Mouse (Mus musculus) myocyte (in vitro differentiated cells): ENCODE data around the gene Pon2.

Experiments used
- CEBPB ChIP-seq: IDR thresholded peaks from 2 replicates; pipeline ENCODE4 v1.6.1; 2011; ENCODE audit warnings: mild to moderate bottlenecking, moderate library complexity; ENCODE audit not compliant: poor library complexity, insufficient read depth, severe bottlenecking
- E2F4 ChIP-seq: IDR thresholded peaks from one replicate; pipeline ENCODE4 v1.6.1; 2011; ENCODE audit warnings: mild to moderate bottlenecking, control low read depth, moderate library complexity; ENCODE audit not compliant: insufficient read depth
- MAX ChIP-seq: IDR thresholded peaks from one replicate; pipeline ENCODE4 v1.6.1; 2011; ENCODE audit warnings: low read depth, mild to moderate bottlenecking, control low read depth
- MYOD1 ChIP-seq, 3 experiments: IDR thresholded peaks; one replicate each; pipeline ENCODE4 v1.6.1; 2011; ENCODE audit warnings: control low read depth in 2 of 3, low read depth in 2 of 3, mild to moderate bottlenecking in 2 of 3, moderate library complexity in 1 of 3; ENCODE audit not compliant: insufficient read length in 2 of 3, control insufficient read depth in 1 of 3
- MYOG ChIP-seq, 3 experiments: IDR thresholded peaks; one replicate each; pipeline ENCODE4 v1.6.1; 2011; ENCODE audit warnings: control low read depth in 2 of 3, low read depth in 2 of 3, mild to moderate bottlenecking in 2 of 3; ENCODE audit not compliant: insufficient read length in 2 of 3, control insufficient read depth in 1 of 3, insufficient read depth in 1 of 3
- POLR2A ChIP-seq: IDR thresholded peaks from one replicate; pipeline ENCODE4 v1.6.1; 2011; ENCODE audit warnings: low read depth, mild to moderate bottlenecking, control low read depth, moderate library complexity; ENCODE audit not compliant: insufficient read length
- POLR2AphosphoS2 ChIP-seq: IDR thresholded peaks from one replicate; pipeline ENCODE4 v1.6.1; 2011; ENCODE audit warnings: low read depth, control low read depth; ENCODE audit not compliant: insufficient read length
- REST ChIP-seq: IDR thresholded peaks from one replicate; pipeline ENCODE4 v1.6.1; 2011; ENCODE audit warnings: mild to moderate bottlenecking, control low read depth, moderate library complexity; ENCODE audit not compliant: insufficient read depth, insufficient read length
- SRF ChIP-seq: IDR thresholded peaks from one replicate; pipeline ENCODE4 v1.6.1; 2011; ENCODE audit warnings: low read depth; ENCODE audit not compliant: control insufficient read depth, insufficient read length
- TCF12 ChIP-seq: IDR thresholded peaks from one replicate; pipeline ENCODE4 v1.6.1; 2011; ENCODE audit warnings: mild to moderate bottlenecking, control low read depth; ENCODE audit not compliant: poor library complexity, insufficient read depth, severe bottlenecking
- TCF3 ChIP-seq: IDR thresholded peaks from one replicate; pipeline ENCODE4 v1.6.1; 2011; ENCODE audit warnings: low read depth, control low read depth; ENCODE audit not compliant: insufficient read length

GRCm38 (mm10) chr6:5263250-5263999, 34.8 kb downstream of the Pon2 start:
- TF ChIP-seq POLR2A = no peak
- TF ChIP-seq E2F4 = no peak
- TF ChIP-seq MYOG (IDR thresholded peaks at IDR 0.05; ENCODE audit: control insufficient read depth in 1 of 3, insufficient read depth in 1 of 3, insufficient read length in 2 of 3, low read depth in 2 of 3) = no peak
- no peak for TF ChIP-seq MAX
- no peak for TF ChIP-seq POLR2AphosphoS2
- TF ChIP-seq TCF12 = no peak
- TF ChIP-seq SRF = no peak
- TF ChIP-seq TCF3 = no peak
- TF ChIP-seq REST = no peak
- no peak for TF ChIP-seq CEBPB
- TF ChIP-seq MYOD1 (IDR thresholded peaks at IDR 0.05; ENCODE audit: control insufficient read depth in 1 of 3, insufficient read length in 2 of 3, low read depth in 2 of 3) = no peak
